In the genomic region with DNA sequence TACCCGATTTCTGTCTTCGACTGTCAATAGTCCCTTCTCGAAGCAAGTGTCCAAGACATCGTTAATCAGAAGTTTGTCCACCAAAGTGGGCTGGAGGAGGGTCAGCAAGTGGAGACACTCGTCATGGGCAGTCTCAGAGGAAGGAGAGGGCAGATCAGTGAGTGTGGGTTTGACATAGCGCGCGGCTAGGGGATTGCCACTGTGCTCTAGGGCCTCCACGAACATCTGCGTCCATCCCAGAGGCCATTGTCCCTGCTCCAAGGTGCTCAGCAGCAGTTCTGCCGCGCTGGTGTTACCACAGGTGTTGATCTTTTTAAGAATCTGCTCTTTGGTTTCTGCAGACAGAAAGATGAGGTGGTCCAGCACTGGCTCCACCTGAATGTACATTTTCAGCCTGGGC, we compare ENCODE assay signal across 8 mouse cellular contexts. TPM values are rescaled to one million over a fixed set of nuclear protein-coding genes. Genes with fewer than 3 reads are reported as not detected.
DNase-seq lines count a peak whose midpoint lies in the region; ATAC-seq and TF ChIP-seq lines count a peak whose summit lies in the region.

No protein-coding gene starts in this region.

- intact Hi-C loops in left cerebral cortex, adult 2 months (cut with DNase I) = no loop called here
- intact Hi-C loops in left cerebral cortex, postnatal 25 days (cut with DNase I) = loop anchor here (5.0 kb wide), 1 partner anchor 807 kb away; no protein-coding TSS in a partner anchor

- TF ChIP-seq CTCF in left cerebral cortex, adult 2 months (IDR thresholded peaks at IDR 0.05) = no peak
- TF ChIP-seq CTCF in liver, postnatal 0 days (IDR thresholded peaks at IDR 0.05; ENCODE audit: low read depth) = no peak

- H3K27me3 ChIP-seq in forebrain, embryonic 13.5 days = peaks cover 6% of the 10 kb centered on the region; the same call in 1 of the 2 replicates
- no peaks in the 10 kb centered on the region for H3K27me3 ChIP-seq in liver, postnatal 0 days (ENCODE audit: insufficient read depth, low read length)
- H3K27me3 ChIP-seq in neural tube, embryonic 15.5 days (replicated peaks) = 0 out of 2 replicates have a peak, but pooled peaks cover 7% of the 10 kb centered on the region

- H3K4me3 ChIP-seq in left cerebral cortex, adult 2 months = peak overlapping the region; percentile 59
- peak overlapping the region; percentile 49 for H3K4me3 ChIP-seq in forebrain, embryonic 13.5 days
- H3K4me3 ChIP-seq in liver, postnatal 0 days (ENCODE audit: low read depth, low read length) = peak overlapping the region; percentile 68
- H3K4me3 ChIP-seq in neural tube, embryonic 15.5 days (replicated peaks) = peak overlapping the region; percentile 48

- H3K4me1 ChIP-seq in forebrain, embryonic 13.5 days = peaks cover 15% of the 10 kb centered on the region
- peaks cover 19% of the 10 kb centered on the region for H3K4me1 ChIP-seq in liver, postnatal 0 days (ENCODE audit: insufficient read depth)
- H3K4me1 ChIP-seq in neural tube, embryonic 15.5 days = peaks cover 19% of the 10 kb centered on the region

- H3K9ac ChIP-seq in forebrain, embryonic 13.5 days = no peak overlapping the region
- H3K9ac ChIP-seq in liver, postnatal 0 days (replicated peaks) = peak overlapping the region; percentile 68
- peak overlapping the region; percentile 48 for H3K9ac ChIP-seq in neural tube, embryonic 15.5 days (replicated peaks)

- peak; percentile 10 for ATAC-seq in forebrain, embryonic 13.5 days
- peak; percentile 61 for ATAC-seq in liver, postnatal 0 days
- 0 out of 2 replicates have a peak, but pooled peaks have one; percentile 14 for ATAC-seq in neural tube, embryonic 15.5 days (ENCODE audit: low FRiP score)

- no peaks in the 10 kb centered on the region for H3K36me3 ChIP-seq in forebrain, embryonic 13.5 days (ENCODE audit: poor library complexity, severe bottlenecking)
- H3K36me3 ChIP-seq in liver, postnatal 0 days (replicated peaks; ENCODE audit: insufficient read depth, low read length) = no peaks in the 10 kb centered on the region
- no peaks in the 10 kb centered on the region for H3K36me3 ChIP-seq in neural tube, embryonic 15.5 days

- peak overlapping the region; percentile 72; the same call in 1 of the 2 replicates for H3K27ac ChIP-seq in left cerebral cortex, adult 2 months
- no peak overlapping the region for H3K27ac ChIP-seq in forebrain, embryonic 13.5 days
- H3K27ac ChIP-seq in liver, postnatal 0 days (ENCODE audit: low read depth) = peak overlapping the region; percentile 85
- H3K27ac ChIP-seq in neural tube, embryonic 15.5 days (replicated peaks) = no peak overlapping the region

- no peak for TF ChIP-seq EP300 in liver, postnatal 0 days (IDR thresholded peaks at IDR 0.05; ENCODE audit: low read depth)

- H3K4me2 ChIP-seq in forebrain, embryonic 13.5 days = peak overlapping the region; percentile 77
- peak overlapping the region; percentile 76 for H3K4me2 ChIP-seq in liver, postnatal 0 days (ENCODE audit: low read depth, low read length)
- H3K4me2 ChIP-seq in neural tube, embryonic 15.5 days = peak overlapping the region; percentile 84

- no peaks in the 10 kb centered on the region for H3K9me3 ChIP-seq in forebrain, embryonic 13.5 days (replicated peaks)
- H3K9me3 ChIP-seq in liver, postnatal 0 days (ENCODE audit: low read length) = no peaks in the 10 kb centered on the region
- H3K9me3 ChIP-seq in neural tube, embryonic 15.5 days (replicated peaks) = no peaks in the 10 kb centered on the region

- no peak for DNase-seq in left cerebral cortex, adult 2 months (ENCODE audit: extremely low spot score in 1 of 2, low spot score in 2 of 2)
- DNase-seq in left cerebral cortex, postnatal 25 days (ENCODE audit: low spot score in 2 of 2) = no peak
- DNase-seq in induced T-regulatory cell, adult 2 months (ENCODE audit: low read depth) = peak; percentile 62
- DNase-seq in liver, postnatal 0 days = peak; percentile 50
- DNase-seq in cerebellum, postnatal 4 days (ENCODE audit: low spot score in 2 of 2) = no peak
- no peak for DNase-seq in urinary bladder, postnatal 4 days (ENCODE audit: low spot score in 2 of 2)

- 48% methylated on average over 12 of the region's 12 CpGs for WGBS in forebrain, embryonic 13.5 days
- 26% methylated on average over 12 of the region's 12 CpGs for WGBS in liver, postnatal 0 days (ENCODE audit: insufficient replicate concordance)
- whole genome bisulfite sequencing in neural tube, embryonic 15.5 days = 40% methylated on average over 12 of the region's 12 CpGs

RNA-seq across cellular contexts. Expression of gene Ifih1, which starts 0.6 kb away (rescaled TPM):
- 1 to 10 TPM; 2.6 TPM for total RNA-seq in left cerebral cortex, adult 2 months (2021)
- total RNA-seq in left cerebral cortex, postnatal 25 days (2021) = 1 to 10 TPM; 2.2 to 2.5 TPM
- polyA plus RNA-seq in forebrain, embryonic 13.5 days (2015; fragmentation: Nextera tagmentation; extraction: Ambion mirVana) = 1.1 and 1.4 TPM in 2 replicates
- polyA plus RNA-seq in liver, postnatal 0 days (2015; fragmentation: Nextera tagmentation; extraction: Ambion mirVana) = 5.9 and 6.2 TPM in 2 replicates
- 0.87 and 3.2 TPM in 2 replicates for polyA plus RNA-seq in neural tube, embryonic 15.5 days (2015; fragmentation: Nextera tagmentation; extraction: Ambion mirVana)

RNA-seq across cellular contexts. Expression of gene Gca, which starts 18.6 kb away (rescaled TPM):
- 10 to 100 TPM; 12.7 to 22.3 TPM for total RNA-seq in left cerebral cortex, adult 2 months (2021)
- total RNA-seq in left cerebral cortex, postnatal 25 days (2021) = 10 to 100 TPM; 19.2 to 21.3 TPM
- polyA plus RNA-seq in forebrain, embryonic 13.5 days (2015; fragmentation: Nextera tagmentation; extraction: Ambion mirVana) = 10.4 and 12.4 TPM in 2 replicates
- polyA plus RNA-seq in liver, postnatal 0 days (2015; fragmentation: Nextera tagmentation; extraction: Ambion mirVana) = 5.1 and 5.2 TPM in 2 replicates
- polyA plus RNA-seq in neural tube, embryonic 15.5 days (2015; fragmentation: Nextera tagmentation; extraction: Ambion mirVana) = 3.2 and 3.8 TPM in 2 replicates

Comparison
In these comparisons a context has a peak if more than half of its experiments do, and no peak if none do; other contexts are left out.
1. DNase-seq: peak in induced T-regulatory cell, adult 2 months (single experiment) and liver, postnatal 0 days (single experiment); none in left cerebral cortex, adult 2 months (0 of 2), left cerebral cortex, postnatal 25 days (0 of 2), cerebellum, postnatal 4 days (0 of 2) and urinary bladder, postnatal 4 days (0 of 2).
2. H3K27ac ChIP-seq: peak in left cerebral cortex, adult 2 months (single experiment) and liver, postnatal 0 days (single experiment); none in forebrain, embryonic 13.5 days (single experiment) and neural tube, embryonic 15.5 days (single experiment).
3. ATAC-seq: peak in every context shown above with its lines; median percentile 61 in liver, postnatal 0 days; 14 in neural tube, embryonic 15.5 days; 10 in forebrain, embryonic 13.5 days.
4. Peak in every context shown above with its lines, with median percentiles within 50 percentile points of each other: H3K4me3 ChIP-seq and H3K4me2 ChIP-seq.